Mouse (Mus musculus) retina, postnatal 1 day (tissue): ENCODE measurements at regions not wholly inside any gene's neighbourhood (a gene's known extent, or its start where the extent isn't known, plus 50 kb on each side); places are given as distances from the start of the nearest gene placed in this dataset.

ENCODE experiments used
- DNase-seq: peaks from one replicate; pipeline ENCODE4 v3.0.0-alpha.2; 2012

DNA sequence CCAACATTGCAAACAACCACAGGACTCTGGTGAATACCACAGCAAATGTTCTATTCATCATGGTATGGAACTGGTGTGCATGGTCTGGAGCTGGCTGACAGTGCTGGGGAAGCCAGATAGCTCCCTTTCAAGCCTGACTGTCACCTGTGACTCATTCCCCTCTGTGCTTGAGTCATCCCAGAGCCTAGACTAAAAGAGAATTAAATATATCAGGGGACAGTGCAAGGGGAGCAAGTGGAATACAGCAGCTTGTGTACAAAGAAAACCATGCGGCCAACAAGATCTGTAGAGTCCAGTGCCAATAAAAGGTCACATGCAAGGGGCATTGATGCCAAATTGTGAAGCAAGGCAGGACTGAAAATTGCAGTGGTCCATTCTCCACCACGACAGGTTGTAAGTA is 117.7 kb downstream of the Pah start:
- no peak for DNase-seq

DNA sequence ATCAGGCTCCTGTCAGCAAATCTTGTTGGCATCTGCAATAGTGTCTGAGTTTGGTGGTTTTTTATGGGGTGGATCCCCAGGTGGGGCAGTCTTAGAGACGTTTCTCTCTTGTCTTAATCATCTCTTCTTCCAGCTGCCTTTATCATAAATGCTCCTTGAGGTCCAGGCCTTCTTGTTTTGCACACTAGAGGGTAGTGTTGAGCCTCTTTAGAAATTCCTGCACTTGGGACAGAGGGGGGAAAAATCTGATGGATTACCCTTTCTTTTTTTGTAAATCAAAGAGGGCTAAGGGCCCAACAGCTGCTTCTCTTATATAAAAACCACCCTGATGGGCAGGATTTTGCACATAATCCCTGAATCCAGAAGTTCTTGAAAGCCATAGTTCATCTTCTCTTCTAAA is 127.5 kb downstream of the Pah start:
- DNase-seq = peak; percentile 53

DNA sequence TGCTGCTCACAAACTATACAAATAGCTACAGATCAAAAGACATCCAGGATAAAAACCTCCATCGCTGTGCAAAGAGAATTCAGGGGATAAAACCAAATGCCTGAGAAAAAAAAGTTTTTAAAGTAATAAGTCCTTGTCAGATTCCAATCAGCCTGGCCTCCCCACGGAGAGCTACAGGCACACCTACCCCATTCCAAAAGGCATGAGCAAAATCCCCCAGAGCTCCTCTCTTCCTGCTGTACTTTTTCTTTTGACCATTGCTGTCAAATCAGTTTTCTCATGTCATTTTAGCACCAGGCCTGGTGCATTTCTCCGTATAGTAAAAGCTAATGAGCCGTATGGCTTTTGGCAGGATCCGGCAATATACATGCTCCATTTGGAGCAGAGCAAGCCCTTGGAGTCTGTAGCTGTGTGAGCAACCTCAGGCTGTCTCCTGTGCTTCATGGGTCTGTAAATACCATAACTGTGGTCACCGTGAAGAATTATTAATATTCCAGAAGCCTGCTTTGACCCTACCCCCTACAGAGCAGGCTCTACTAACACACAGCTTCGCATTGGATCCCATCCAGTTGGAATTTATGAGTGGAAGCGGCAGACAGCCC is 130.6 kb downstream of the Pah start:
- peak; percentile 51 for DNase-seq

DNA sequence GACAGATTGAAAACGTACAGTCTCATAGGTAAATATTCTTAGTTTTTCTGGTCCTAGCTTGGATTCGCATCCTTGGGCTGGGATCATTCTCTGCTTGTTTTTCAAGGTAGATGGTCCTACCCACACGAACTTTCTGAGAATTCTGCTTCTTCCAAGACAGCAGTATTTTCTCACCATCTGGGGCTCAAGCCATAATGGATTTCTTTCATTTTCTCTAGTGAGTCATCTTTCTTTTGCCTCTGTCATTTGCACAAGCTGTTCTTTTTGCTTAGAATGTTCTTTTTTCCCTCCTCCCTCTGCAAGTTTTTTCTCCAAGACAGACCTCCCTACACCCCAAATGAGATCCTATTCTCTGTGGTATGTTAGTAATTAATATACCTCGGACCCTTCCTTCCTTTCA is 132.5 kb downstream of the Pah start:
- no peak for DNase-seq

DNA sequence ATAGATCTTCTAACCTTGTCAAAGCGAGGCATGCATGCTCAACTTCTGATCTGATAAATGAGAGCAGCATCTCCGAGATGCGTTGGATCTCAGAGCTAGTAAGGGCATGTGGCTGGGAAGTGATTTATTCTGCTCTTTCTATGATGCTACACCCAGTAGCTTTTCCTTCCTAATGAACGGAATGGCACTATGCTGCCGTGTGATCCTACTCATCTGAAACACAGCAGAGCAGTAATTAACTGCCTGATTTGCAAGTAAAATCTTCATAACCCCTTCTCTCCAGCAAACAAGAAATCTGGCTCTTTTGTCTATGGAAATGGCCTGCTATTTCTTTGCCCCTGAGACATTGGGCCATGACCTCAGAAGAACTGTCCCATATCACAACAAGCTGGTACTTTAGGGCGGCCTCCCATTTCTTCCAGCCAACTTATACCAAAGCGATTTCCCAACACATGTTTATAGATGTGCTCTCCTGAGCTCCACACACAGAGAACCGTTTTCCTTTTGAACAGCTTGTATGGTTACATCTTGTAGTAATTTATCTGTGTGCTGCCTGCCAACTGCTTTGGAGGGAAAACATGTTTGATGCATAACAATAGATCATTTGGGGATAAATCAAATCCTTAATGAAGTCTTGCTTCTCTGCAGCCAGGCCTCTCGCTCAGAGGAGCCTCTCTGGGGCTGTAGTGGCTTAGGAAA is 144.6 kb downstream of the Pah start:
- no peak for DNase-seq

DNA sequence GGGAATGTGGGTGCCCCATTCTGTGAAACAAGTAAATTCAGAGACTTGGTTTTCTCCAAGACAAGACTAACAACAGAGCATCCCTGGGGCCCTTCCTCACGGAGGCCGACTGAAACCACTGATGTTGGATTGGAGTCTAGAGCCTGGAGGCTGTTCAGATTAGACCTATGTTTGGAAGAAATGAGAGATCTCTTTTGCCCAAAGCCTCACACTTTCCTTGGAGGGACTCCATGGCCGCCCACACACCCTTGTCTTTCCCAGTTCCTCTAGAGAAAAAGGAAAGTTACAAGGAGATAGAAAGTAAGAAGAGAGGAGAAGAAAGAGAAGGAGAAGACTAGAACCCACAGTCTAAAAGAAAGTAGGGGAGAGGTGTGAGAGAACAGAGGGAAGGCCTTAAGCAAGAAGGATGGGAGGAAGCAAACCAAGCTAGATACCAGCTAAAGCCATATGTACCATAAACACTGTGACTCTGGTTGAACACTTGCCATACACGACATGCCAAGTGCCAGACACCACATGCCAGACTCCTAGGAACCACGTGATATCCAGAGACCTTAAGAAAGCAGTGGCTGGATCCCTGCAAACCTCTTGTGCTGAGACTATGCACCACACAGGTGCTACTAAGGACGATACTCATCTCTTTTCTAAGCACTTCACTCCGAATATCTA is 145.3 kb downstream of the Pah start:
- no peak for DNase-seq

DNA sequence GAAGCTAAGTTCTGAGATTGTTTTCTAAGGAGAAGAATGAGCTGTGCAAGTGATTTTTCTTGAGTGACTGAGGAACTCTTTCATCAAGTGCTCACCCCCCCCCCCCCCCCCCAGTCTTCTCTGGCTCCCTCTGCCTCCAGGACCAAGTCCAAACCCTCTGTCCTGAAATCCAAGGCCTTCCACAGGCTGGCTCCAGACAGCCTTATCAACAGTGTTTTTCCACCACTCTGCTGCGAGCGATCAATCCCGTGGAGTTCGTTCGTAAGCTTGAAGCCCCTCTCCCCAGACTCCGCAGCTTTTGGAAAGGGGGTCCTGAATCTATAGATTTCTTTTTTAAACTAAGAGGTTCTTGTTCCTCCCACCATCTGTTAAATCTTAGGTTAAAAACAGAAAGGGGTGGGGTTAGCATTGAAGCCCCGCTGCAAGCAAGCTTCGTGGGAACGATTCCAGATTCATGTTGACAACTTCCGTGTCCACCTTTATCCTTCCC is 146.1 kb downstream of the Pah start:
- DNase-seq = no peak

DNA sequence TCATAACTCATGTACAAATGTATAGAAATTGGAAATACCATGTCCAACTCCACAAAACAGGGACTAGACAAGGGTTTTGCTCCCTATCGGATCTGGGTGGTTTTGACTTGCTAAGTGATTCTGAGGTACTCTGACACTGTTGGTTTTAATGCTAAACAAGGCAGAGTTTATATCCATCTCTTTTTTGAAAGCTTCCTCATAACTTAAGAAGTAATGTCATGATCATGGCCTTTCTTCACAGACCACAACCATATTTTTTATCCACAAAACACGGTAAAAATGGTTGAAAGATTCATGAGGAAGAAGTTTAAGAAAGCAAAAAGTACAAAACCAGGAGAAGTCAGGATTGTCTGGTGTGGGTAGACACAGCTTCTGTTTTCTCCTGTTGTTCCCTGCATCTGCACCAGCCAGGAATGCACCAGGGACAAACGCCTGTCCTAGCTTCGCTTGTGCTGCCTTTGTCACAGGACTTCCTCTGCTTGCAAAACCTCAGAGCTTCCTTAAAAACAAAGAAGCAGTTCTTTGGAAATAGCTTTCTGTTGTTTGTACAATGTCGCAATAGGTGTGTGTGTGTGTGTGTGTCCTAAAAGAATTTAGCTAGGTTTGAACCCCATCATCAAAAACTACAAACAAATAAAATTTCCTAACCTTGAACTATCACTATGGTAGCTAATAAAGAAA is 153.3 kb downstream of the Pah start:
- no peak for DNase-seq

DNA sequence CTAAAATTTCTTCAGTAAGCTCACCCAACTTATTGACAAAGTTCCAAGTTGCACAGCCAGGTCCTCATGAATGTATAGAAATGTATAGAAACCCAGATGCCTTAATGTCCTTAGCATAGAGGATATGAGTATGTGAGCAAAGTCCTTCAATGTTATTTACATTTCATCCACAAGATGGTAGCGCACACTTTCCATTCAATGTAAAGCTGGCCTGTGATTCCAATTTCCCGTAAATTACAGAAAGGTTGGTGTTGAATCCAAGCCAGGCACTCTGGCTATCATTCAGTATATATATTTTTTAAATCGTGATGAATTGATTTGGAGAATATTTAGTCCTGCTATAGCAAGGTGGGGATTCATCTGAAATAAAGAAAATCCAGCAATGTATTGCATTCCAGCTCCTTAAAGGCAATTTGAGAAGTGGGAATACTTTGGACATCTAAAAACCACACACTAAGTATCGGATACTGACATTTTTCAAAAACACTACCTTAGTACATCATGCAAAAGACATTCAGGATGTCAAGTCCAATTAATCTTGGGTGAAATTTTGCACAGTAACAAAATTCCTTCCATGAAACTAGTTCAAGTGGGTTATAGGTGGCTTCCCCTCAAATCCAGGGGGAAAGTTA is 154.6 kb downstream of the Pah start:
- DNase-seq = peak; percentile 22

DNA sequence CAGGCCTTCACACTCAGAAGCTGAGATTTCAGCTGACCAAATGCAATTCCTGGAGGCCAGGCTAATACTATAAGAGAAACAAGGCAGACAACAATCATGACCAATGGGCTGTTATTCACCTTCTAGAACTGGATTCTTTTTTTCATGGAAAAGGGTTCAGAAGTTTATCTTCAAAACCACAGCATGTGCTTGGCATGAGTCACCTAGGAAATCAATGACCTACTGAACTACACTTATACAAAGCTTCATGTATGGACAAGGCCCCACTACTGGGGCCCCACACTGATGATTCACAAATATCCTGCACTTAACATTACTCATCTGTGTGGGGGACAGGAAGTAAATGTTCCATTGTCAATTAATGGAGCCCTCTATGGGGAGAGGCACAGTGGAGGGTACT is 157.4 kb downstream of the Pah start:
- no peak for DNase-seq

DNA sequence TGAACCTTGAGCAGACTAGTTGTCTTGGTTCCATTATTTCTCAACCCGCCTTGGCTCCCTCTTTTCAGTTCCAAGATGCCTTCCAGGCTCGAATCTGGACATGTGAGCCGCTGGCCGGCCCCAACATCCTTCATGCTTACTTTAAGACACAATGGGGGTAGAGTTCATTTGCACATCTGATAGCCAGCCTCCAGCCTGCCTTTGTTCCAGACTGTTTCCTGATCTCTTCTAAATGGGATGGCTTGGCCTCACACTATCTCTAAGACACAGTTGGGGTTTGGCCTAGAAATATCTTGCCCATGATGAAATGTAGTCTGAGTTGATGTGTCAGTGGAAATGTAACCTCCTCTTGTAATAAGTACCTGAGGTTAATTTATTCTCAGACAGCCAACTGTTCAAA is 164.7 kb downstream of the Pah start:
- DNase-seq = no peak

DNA sequence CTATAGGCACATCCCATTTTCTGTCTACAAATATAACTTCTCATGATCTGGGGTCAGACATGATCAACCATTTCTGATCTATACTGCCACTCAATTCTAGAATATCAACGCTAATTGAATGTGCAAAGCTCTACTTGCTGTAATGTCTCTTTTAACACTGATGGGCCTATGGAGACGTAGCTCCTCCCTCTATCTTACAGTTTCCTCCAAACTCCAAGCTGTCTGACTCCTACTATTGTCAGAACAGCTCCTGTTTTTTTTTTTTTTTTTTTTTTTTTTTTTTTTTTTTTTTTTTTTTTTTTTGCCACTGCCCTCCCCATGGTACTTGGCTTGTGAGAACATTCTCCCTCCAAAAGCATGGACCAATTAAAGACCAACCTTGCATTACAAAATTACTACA is 165.2 kb downstream of the Pah start:
- no peak for DNase-seq

DNA sequence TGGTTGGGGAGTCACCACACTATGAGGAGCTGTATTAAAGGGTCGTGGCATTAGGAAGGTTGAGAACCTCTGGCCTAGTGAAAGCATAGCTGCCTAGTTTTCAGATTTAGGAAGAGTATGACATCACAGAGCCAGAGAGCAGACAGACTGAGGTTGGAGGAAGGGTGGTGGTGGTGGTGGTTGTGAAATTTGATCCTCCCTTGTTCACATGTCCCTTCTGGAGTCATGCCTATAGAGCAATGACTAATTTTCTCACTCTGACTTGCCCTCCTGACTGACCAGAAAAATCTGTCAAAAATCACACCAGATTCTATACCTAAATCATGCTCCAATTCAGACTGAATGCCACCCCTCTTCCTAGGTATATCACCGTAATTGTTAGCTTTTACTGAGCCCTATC is 166.2 kb downstream of the Pah start:
- no peak for DNase-seq

DNA sequence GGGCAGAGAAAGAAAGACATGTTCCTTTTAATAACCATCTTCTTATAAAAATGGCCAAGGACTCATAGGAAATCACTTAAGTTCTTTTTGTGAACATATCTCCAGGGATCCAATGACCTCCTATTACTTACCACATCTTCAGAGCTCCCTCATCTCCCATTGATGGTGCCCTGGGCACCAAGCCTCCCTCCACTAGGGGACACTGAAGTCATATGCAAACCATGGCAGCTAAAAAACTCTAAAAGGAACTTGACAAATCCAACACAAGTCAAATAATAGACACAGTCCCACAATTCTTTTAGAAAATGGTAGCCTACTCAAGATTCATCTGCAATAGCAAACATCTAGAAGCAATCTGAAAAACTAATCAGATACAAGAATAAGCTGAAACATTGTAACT is 167.2 kb upstream of the Igf1 start:
- DNase-seq = no peak

DNA sequence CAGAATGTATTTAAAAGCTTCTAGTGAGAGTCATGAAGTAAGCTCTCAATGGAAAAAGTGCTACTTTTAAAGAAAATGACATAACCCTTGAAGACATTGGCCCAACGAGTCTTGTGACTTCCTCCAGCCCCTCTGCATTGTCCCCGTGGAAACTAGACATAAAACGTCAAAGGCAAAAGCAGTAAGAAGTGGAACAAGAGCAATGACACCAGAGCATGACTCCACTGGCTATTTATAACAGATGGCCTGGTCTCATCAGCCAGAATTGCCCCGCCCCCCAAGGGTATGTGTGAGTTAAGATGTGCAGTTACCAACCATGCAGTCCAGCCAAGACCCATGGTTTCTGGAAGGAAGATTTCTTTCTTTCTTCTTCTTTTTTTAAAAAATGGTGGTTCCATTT is 161.6 kb upstream of the Igf1 start:
- no peak for DNase-seq

DNA sequence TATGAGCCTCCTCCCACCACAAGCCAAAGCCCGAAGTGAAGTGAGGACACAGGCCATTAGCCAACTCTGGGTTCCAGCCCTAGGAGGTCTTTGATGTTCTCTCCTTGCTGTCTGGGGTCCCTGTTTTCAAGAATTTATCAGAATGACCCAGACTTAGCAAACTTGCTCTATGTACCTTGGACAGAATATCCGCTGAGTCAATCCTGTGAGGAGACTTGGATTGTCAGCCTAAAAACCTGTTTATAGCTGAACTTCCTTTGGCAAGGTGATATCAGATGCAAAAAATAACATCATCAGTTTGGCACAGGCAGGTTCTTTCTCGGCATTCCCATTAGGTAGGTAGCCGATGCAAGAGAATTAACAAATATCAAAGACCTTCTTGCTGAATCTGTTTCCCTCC is 146.9 kb upstream of the Igf1 start:
- no peak for DNase-seq

DNA sequence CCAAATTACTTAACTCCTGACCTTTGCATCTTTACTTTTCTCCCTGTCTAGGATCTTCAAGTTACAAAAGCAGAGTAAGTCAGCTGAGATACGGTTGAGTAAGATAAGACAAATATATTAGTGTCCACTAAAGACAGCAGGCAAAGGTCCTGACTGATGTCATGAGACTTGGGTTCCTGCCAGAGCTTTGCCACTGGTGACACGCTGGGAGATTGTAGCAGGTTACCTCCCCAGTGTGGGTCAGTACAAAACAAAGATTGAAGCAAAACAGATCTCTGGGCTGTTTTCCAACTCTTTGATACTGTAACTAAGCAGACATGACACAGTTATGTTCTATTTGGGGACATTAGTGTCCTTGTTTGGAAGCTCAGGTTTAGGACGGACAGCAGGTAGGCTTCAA is 146.3 kb upstream of the Igf1 start:
- peak; percentile 3 for DNase-seq

DNA sequence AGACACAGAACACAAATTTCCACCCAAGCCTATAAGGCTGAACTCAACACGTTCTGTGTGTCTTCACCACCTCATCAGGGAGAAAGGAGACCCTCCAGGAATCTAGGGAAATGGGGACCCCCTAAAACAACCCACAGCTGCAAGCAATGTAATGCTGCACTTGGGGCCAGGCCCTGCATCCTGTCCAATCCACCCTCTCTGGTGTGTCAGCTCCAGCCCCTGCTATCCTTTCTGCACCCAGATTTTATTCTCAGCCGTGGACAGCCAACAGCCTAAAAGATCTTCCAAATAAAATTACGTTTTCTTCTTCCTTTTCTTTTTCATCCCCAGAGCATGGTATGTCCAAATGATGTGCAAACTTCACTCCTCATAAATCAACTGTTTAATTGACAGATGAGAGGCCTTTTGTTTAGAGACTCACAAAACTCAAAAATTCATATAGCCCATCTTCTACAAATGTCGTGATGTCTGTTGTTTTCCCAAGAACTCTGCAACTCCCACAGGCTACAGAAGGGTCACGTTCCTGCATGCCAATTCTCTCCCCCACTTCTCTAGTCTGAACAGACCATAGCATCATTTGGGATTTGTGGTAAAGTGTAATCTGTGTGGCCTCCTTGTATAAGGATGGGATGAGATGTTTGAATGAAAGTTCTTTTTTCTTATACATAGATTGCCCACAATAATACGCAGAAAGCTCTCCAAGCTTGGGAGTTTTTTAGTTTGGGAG is 142.0 kb upstream of the Igf1 start:
- no peak for DNase-seq

DNA sequence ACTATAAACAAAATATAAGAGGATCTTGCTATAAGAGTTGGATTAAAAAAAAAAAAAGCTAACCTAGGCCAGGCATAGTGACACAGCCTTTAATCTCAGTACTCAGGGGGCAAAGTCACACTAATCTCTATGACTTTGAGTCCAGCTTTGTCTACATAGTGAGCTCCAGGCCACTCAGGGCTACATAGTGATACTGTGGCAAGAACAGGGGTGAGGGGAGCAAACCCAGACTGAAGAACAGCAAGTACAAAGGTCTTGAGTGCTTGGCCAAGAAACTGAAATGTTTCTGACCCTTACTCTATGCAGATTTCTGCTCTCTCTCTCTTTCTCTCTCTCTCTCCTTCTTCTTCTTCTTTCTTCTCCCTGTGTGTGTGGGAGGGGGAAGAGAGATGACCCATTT is 140.9 kb upstream of the Igf1 start:
- DNase-seq = no peak

DNA sequence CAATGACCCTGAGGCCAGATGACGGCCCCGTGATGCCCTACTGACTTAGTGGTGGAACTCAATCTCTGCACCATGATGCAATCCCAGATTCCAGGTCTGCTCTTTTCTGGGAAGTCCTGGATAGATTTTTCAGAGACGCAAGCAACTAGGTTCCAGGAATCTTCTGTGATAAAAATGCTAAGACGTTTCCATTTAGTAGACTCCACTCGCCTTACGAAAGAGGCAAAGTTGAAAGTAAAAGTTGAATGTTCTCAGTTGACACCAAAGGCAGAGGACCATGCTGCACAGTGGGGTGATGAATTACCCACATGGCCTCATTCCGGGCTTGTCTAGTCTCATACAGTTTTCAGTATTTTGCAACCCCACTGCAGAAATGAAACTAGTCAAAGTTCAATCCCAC is 139.6 kb upstream of the Igf1 start:
- DNase-seq = no peak

DNA sequence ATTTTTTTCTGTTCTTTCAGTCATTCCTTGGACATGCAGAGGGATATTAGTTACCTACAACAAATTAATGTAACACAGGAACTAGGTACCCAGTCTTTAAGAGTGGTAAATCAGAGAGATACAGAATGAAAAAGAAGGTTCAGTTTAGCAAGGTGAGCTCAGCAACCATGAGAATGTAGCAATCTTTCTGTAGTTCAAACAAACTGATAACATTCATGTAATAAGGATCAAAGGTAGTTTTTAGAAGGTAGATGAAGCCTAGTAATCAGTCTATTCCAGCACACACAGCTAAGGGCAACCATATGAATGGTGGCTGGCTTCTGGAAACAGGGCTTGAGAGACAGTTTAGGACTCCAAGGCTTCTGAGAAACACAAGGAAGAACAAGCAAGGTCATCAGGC is 138.1 kb upstream of the Igf1 start:
- DNase-seq = no peak

DNA sequence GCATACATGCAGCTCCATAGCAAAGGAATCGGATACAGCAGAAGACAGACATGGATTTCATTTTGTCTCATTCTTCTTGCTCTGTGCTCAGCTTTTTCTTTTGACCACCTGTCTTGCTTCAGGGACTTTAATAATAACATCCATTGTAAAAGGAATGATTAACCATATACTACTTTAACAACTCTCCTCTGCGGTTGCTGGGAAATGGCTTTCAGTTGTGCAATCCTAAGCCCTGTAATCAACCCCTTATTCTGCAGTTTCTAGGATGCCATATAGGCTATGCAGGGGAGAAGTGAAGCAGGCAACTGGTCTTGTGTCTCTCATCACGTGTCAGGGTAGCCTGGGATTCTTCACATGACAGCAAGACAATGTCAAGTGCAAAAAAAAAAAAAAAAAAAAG is 135.8 kb upstream of the Igf1 start:
- DNase-seq = no peak

DNA sequence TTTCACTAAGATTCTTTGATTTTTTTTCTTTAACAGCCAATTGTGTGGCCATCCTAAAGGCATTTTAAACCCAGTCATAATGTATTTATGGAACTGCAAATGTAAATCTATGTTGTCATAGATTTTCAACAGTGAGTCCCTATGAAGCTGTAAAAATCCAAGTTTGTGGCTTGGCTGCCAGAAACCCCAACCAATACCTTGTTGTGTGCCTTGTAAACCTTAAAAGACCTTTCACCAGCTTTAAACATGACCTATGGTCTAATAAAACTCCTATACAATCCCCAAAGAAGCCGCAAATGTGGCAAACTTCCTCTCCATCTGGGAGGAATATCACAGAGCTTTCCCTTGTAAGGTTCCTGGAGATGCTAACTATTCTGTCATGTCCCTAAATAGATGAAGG is 125.4 kb upstream of the Igf1 start:
- DNase-seq = no peak
